Mouse (Mus musculus) spleen, adult 2 months (tissue): ENCODE measurements around the gene Adm. TPM values are rescaled to one million over a fixed set of nuclear protein-coding genes. Genes with fewer than 3 reads are reported as not detected.

Source experiments
- DNase-seq, 2 experiments: peaks; one replicate each; pipeline versions ENCODE4 v3.0.0 to v3.0.0-alpha.2; 2012 to 2021; ENCODE audit warnings: low spot score in 2 of 2, low read depth in 1 of 2
- H3K27ac ChIP-seq: fragments of 200-500 bp; 2 replicates; pipeline ENCODE4 v1.5.1; 2012; ENCODE audit warnings: low read length, inconsistent platforms; ENCODE audit not compliant: insufficient read depth
- H3K27me3 ChIP-seq: fragments of 200-500 bp; 2 replicates; pipeline ENCODE4 v1.6.1; 2012; ENCODE audit warnings: mild to moderate bottlenecking, moderate library complexity, low read length, inconsistent platforms; ENCODE audit not compliant: control insufficient read depth, insufficient read depth
- H3K36me3 ChIP-seq: fragments of 200-500 bp; 2 replicates; pipeline ENCODE4 v1.6.1; 2012; ENCODE audit warnings: mild to moderate bottlenecking, low read length, inconsistent platforms; ENCODE audit not compliant: control insufficient read depth, insufficient read depth
- H3K4me1 ChIP-seq: fragments of 200-500 bp; 2 replicates; pipeline ENCODE4 v1.6.1; 2011; ENCODE audit warnings: inconsistent platforms; ENCODE audit not compliant: control insufficient read depth, insufficient read depth, insufficient read length
- H3K4me3 ChIP-seq: fragments of 200-500 bp; 2 replicates; pipeline ENCODE4 v1.5.1; 2011; ENCODE audit warnings: mild to moderate bottlenecking, inconsistent platforms; ENCODE audit not compliant: insufficient read depth, insufficient read length; ENCODE audit errors: extremely low read depth
- CTCF ChIP-seq: fragments of 200-500 bp; IDR thresholded peaks from 2 replicates; pipeline ENCODE4 v1.5.1; 2011; ENCODE audit warnings: mild to moderate bottlenecking, inconsistent platforms; ENCODE audit not compliant: insufficient read depth, insufficient read length, insufficient replicate concordance; ENCODE audit errors: extremely low read depth
- POLR2A ChIP-seq: fragments of 200-500 bp; IDR thresholded peaks from 2 replicates; pipeline ENCODE4 v1.6.1; 2011; ENCODE audit warnings: low read depth, low read length, inconsistent platforms
- WGBS: fragments of 180-500 bp; shearing (Covaris S2); methylation state at CpG from one replicate; pipeline ENCODE4 v1.1.7; 2018; 5-methylcytosine and 5-hydroxymethylcytosine counted together
- polyA plus RNA-seq: library from polyadenylated mRNA; depleted of rRNA; stranded (reverse); fragments of >200 nt; gene quantifications from 2 replicates; pipeline ENCODE4 v1.2.3, GENCODE M21; 2012

The Adm gene
- polyA plus RNA-seq, 1 experiment: 3.5 TPM

DNA sequence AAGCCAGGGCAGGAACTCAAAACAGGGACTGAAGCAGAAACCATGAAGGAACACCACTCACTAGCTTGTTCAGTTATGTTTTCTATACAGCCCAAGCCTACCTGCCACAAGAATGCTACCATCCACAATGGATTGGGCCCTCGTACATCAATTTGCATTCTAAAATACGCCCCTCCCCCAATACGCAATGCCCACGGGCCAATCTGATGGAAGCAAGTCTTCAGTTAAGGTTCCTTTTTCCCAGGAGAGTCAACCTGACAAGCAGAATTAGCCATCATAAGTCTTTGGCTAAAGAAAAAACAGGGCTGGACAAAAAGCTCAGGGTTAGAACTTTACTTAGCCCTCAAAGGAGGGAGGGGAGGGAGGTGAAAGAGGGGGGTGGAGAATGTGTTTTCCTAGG is 22.0 kb upstream of the Adm start:
- Histone ChIP-seq H3K4me1 (no peaks in the 10 kb centered on the region), H3K27ac (no peak overlapping the region), H3K27me3 (no peaks in the 10 kb centered on the region), H3K36me3 (no peaks in the 10 kb centered on the region), H3K4me3 (no peak overlapping the region)
- TF ChIP-seq POLR2A (no peak), CTCF (no peak)
- 91% methylated on average over 4 of the region's 4 CpGs for WGBS
- no peak for DNase-seq

DNA sequence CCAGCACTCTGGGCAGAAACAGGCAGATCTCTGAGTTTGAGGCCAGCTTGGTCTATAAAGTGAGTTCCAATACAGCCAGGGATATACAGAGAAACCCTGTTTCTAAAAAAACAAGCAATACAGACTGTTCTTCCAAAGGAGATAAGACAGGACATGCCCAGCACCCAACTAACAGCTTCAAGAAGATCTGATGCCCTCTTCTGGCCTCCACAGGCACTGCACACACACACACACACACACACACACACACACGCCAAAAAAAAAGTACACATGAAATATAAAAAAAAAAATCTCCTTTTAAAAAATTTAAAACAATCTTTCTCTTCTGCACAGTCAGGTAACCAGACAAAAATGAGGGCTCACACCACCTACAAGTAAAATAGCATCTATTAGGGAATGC is 20.6 kb upstream of the Adm start:
- 86% methylated on average over 1 of the region's 1 CpGs for WGBS
- H3K27me3 ChIP-seq: no peaks in the 10 kb centered on the region
- no peak overlapping the region for H3K27ac ChIP-seq
- H3K36me3 ChIP-seq: no peaks in the 10 kb centered on the region
- DNase-seq: no peak
- no peaks in the 10 kb centered on the region; the same call in 1 of the 2 replicates for H3K4me1 ChIP-seq
- H3K4me3 ChIP-seq: no peak overlapping the region
- TF ChIP-seq POLR2A (no peak), CTCF (no peak)

DNA sequence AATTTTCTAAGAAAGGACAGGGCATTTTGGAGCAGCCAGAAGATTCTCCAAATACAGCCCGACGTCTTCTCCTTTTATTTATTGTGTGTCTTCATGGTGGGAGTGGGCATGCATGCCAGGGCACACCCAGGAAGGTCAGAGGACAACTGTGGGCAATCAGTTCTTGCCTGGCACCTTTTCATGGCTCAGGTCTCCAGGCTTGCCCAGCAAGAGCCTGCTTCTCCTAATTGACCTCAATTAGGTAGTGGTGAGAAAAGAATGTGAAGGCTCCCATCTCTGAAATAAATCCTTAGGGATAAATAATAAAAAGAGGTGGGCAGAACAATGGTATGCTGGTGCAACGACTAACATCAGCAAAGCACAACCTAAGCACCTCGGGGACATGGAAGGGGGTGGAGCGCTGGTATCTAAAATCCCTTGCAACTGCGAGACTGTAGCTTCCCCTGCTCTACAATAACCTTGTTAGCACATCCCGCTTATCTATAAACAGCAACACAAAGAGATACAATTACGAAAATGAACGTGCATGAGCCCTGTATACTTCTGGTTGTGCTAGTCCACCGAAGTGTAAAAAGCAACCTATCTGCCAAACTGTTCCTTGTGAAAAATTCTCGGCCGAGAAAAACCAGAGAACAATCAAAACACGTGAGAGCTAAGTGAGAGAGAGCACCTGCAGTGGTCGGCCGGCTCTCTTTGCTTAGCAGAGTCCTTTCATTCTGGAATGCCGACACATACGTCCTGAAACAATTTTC is 13.9 kb upstream of the Adm start:
- WGBS: 10% methylated on average over 17 of the region's 17 CpGs
- no peak for TF ChIP-seq CTCF
- no peak for TF ChIP-seq POLR2A
- peaks cover 6% of the 10 kb centered on the region for H3K4me1 ChIP-seq
- peaks cover 14% of the 10 kb centered on the region for H3K27me3 ChIP-seq
- DNase-seq: no peak
- H3K4me3 ChIP-seq: peak overlapping the region; percentile 68; the same call in 1 of the 2 replicates
- H3K36me3 ChIP-seq: no peaks in the 10 kb centered on the region
- no peak overlapping the region for H3K27ac ChIP-seq

DNA sequence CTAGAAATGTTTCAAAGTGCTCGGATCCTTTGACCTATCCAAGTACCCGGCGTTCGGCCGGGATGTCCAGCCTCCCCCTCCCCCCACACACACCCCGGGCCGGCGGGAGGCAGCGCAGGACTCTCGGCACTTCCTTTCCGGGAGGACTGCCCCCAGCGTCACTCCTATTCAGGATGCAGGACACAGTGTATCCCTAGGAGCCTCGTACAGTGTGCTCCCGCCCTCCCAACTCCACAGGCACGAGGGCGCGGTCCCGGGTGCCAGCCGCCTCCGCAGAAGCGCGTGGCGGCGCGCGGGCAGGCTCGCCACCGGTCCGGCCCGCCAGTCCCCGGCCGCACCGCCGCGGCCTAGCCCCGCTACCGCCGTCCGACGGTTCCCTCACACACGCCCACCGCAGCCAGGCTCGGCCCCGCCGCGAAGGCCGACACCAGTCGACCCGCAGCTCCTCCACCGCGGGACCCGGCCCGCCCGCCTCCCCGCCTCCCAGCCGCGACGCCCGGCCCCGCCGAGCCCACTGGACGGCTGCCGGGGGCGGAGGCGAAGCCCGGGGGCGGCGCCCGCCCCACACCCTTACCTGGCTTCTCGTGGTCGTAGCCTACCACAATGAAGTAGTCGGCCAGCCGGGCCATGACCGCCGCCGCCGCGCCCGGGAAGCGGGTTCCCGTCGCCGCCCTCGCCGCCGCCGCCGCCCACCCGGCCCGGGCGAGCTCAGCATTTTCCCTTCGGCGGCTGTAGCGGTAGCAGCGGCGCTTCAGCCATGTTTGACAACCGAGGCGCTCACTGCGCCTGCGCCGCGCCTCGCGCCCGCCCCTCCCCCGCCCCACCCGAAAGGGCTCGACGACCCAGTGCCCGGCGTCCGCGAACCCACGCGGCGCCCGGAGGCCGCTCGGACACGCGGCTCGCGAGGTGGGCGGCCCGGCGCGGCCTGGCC is 13.1 kb upstream of the Adm start, which contains the start of gene Sbf2:
Sbf2 (minus strand) TSS at position 790 of the 931 bp plus-strand sequence.
- H3K4me3 ChIP-seq: peak within 1 kb of the TSS; percentile 68
- H3K4me1 ChIP-seq: peaks cover 10% of the 10 kb centered on the region
- H3K27me3 ChIP-seq: peaks cover 16% of the 10 kb centered on the region
- H3K27ac ChIP-seq: peak within 1 kb of the TSS; percentile 76
- DNase-seq: peak in 1 of 2 experiments; percentile 33
- no peaks in the 10 kb centered on the region for H3K36me3 ChIP-seq
- TF ChIP-seq POLR2A: no peak
- TF ChIP-seq CTCF: no peak
- 1% methylated on average over 108 of the region's 127 CpGs for WGBS

DNA sequence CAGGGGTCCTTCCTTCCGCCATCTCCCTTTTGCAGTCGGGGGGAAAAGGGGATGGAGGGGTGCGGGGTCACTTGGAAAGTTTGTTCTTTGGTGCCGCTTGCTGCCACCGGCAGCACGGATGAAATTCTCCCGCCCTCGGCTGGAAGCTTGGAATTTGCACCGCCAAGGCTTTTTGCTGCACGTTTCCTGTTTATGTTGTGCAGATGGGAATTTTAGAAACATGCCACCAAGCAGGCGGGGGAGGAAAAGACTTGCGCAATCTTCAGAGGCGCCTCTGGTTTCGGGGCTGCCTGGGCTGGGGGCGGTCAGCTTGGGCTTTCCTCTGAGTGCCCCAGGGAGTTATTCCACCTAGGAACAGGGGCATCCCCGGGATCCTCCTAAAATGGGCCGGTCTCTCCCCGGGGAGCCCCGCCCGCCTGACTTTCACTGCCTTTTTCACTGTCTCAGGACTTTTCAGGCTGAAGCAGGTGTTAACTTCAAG is 12.3 kb upstream of the Adm start:
- WGBS: 4% methylated on average over 20 of the region's 20 CpGs
- Histone ChIP-seq H3K27ac (peak overlapping the region; percentile 76), H3K27me3 (peaks cover 17% of the 10 kb centered on the region), H3K36me3 (no peaks in the 10 kb centered on the region), H3K4me3 (peak overlapping the region; percentile 68; the same call in 1 of the 2 replicates), H3K4me1 (peaks cover 10% of the 10 kb centered on the region)
- TF ChIP-seq POLR2A (no peak), CTCF (no peak)
- DNase-seq: no peak

DNA sequence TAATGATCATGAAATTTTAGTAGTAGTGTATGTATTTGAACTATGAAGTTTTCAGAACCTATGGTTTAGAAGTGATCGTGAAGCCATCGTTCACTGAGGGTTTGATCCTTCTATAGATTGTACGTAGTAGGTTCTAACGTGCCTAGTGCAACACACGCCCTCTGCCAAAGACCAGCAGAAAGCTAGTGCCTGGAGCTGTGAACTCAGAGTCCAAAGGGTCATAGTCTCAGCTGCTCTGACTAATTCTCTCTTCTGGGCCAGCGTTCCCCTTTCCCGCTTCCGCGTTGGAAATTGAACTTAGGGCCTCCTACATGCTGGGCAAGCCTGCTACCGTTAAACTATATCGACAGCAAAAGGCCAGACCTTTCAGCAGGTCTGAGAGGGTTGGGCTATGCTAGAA is 11.7 kb upstream of the Adm start:
- no peak for DNase-seq
- Histone ChIP-seq H3K27ac (no peak overlapping the region), H3K4me3 (no peak overlapping the region), H3K36me3 (no peaks in the 10 kb centered on the region), H3K4me1 (peaks cover 10% of the 10 kb centered on the region), H3K27me3 (peaks cover 20% of the 10 kb centered on the region)
- TF ChIP-seq CTCF: no peak
- TF ChIP-seq POLR2A: no peak
- 21% methylated on average over 11 of the region's 11 CpGs for WGBS
